11 mouse cellular contexts compared by ENCODE assay signal in genomic region chr12:103569690-103570089, GRCm38 (mm10). TPM values are rescaled to one million over a fixed set of nuclear protein-coding genes. Genes with fewer than 3 reads are reported as not detected.
"Had no signal": no experiment of that assay in that cellular context is flagged by ENCODE, and none has a peak within 500 bp of the region (broad histone marks: within the 10 kb centered on the region; RNA-seq: fewer than 3 reads in every experiment).

No protein-coding gene starts in this region.

- H3K27me3 ChIP-seq: kidney, embryonic 15.5 days; limb, embryonic 12.5 days; liver, embryonic 13.5 days; midbrain, embryonic 13.5 days had no signal

- H3K4me1 ChIP-seq: kidney, embryonic 15.5 days; limb, embryonic 12.5 days; liver, embryonic 13.5 days; midbrain, embryonic 13.5 days had no signal

- H3K36me3 ChIP-seq: kidney, embryonic 15.5 days; limb, embryonic 12.5 days; liver, embryonic 13.5 days; midbrain, embryonic 13.5 days had no signal

- ATAC-seq: hindbrain, embryonic 16.5 days; inflammation-experienced regulatory T-cells, adult 6 months; liver, postnatal 0 days; midbrain, embryonic 13.5 days had no signal

- H3K9ac ChIP-seq: kidney, embryonic 15.5 days; limb, embryonic 12.5 days; liver, embryonic 13.5 days; liver, postnatal 0 days; midbrain, embryonic 13.5 days had no signal

- H3K4me2 ChIP-seq: kidney, embryonic 15.5 days; limb, embryonic 12.5 days; liver, embryonic 13.5 days; midbrain, embryonic 13.5 days had no signal

- H3K9me3 ChIP-seq: kidney, embryonic 15.5 days; limb, embryonic 12.5 days; liver, embryonic 13.5 days; midbrain, embryonic 13.5 days had no signal

- DNase-seq: liver; liver, embryonic 13.5 days; liver, postnatal 0 days; right cerebral cortex, postnatal 14 days; thymus, postnatal 14 days had no signal

- H3K4me3 ChIP-seq: kidney, embryonic 15.5 days; limb, embryonic 12.5 days; liver, embryonic 13.5 days; midbrain, embryonic 13.5 days had no signal

- H3K27ac ChIP-seq: kidney, embryonic 15.5 days; limb, embryonic 12.5 days; liver, embryonic 13.5 days; midbrain, embryonic 13.5 days had no signal

RNA-seq across cellular contexts. Expression of gene Ppp4r4, which starts 37.6 kb away (rescaled TPM):
- total RNA-seq: megakaryocyte progenitor cell, adult 5-6 weeks had no signal
